Mouse (Mus musculus): ENCODE results near the gene Foxs1. TPM values are rescaled to one million over a fixed set of nuclear protein-coding genes. Genes with fewer than 3 reads are reported as not detected.

Gene Foxs1
- polyA plus RNA-seq, 1 experiment from 2014 or later = 3.5 TPM

DNA sequence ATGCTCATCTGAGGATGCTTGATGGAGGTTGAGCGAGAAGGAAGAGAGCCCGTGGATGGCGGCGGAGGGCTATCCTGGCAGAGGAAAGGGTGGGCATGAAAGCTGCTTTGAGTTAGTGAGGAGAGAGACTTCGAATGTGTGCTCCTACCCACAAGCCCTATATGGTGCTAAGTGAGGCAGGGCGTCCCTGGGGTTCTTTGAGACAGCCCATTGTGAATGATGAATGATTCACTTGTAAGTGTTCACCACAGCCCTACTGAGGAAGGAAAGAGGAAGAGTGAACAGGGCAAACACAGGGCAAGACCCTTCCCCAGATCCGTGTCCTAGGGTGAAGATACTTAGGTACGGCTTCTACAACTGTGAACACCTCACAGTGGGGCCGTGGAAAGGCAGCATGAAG lies 6.1 kb downstream of the Foxs1 start:
- no peak overlapping the region for H3K9ac ChIP-seq

DNA sequence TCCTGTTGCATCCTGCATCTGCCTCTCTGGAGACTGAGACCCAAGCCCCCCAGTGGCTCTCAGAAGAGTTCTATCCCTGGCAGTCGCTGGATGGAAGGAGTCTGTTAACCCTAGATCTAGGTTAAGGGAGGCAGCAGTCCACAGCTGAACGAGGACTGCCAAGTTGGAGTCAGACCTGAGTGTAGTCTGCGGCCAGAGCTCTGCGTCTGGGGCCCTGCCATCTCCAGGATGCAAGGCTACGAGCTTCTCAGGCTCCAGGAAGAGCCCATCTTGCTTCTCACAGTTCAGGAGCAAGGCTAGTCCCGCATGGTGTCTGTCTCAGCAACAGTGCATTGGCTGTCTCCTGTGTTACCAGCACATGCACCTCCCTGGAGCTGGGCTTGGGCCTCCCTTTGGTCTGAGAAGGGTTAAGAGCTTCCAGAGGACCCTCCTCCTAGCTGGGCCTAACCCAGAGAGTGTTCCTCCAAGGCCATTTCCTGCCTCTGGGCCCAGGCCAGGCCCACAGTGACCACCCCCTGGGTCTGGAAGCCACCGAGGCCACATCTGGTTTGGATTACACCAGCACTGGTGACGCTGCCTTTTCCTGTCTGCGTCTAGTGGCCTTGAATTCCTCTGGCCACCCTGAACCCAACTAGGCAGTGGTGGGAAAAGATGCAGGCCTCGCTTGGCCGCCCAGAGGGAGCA lies 7.7 kb downstream of the Foxs1 start:
- no peak overlapping the region for H3K9ac ChIP-seq
- ATAC-seq (ENCODE audit: low read depth) = no peak
- 71% methylated on average over 11 of the region's 11 CpGs for WGBS

More for the DNA sequence above, 6.1 kb downstream of the Foxs1 start:
- H3K4me2 ChIP-seq = no peak overlapping the region
- H3K9me3 ChIP-seq = no peaks in the 10 kb centered on the region
- peaks cover 19% of the 10 kb centered on the region for H3K4me1 ChIP-seq (replicated peaks)
- no peak for ATAC-seq (ENCODE audit: low read depth)
- no peaks in the 10 kb centered on the region for H3K27me3 ChIP-seq
- no peak overlapping the region for H3K27ac ChIP-seq (replicated peaks)
- no peaks in the 10 kb centered on the region for H3K36me3 ChIP-seq
- no peak overlapping the region for H3K4me3 ChIP-seq
- 72% methylated on average over 9 of the region's 9 CpGs for WGBS

DNA sequence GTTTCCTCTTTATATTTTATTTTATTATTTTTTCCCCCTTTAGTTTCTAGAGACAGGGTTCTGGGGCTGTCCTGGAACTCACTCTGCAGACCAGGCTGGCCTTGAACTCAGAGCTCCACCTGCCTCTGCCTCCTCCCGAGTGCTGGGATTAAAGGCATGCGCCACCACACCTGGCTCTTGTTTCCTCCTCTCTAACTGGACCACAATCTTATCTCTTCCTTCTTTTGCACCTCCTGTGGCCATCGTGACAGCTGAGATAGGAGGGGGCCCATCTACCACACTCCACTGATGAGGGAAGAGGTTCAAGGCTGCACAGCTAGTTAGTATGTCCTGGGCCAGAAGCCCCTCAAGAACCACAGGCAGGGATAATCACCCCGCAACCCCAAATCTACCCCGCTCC lies 8.5 kb downstream of the Foxs1 start:
- no peak overlapping the region for H3K9ac ChIP-seq
- no peak for ATAC-seq (ENCODE audit: low read depth)
- 90% methylated on average over 5 of the region's 5 CpGs for WGBS

More for the DNA sequence above, 7.7 kb downstream of the Foxs1 start:
- Histone ChIP-seq H3K27ac (replicated peaks) (peak overlapping the region; percentile 20; the same call in 1 of the 2 replicates), H3K27me3 (no peaks in the 10 kb centered on the region), H3K9me3 (no peaks in the 10 kb centered on the region), H3K4me3 (no peak overlapping the region), H3K4me2 (no peak overlapping the region), H3K36me3 (no peaks in the 10 kb centered on the region), H3K4me1 (replicated peaks) (peaks cover 17% of the 10 kb centered on the region)

DNA sequence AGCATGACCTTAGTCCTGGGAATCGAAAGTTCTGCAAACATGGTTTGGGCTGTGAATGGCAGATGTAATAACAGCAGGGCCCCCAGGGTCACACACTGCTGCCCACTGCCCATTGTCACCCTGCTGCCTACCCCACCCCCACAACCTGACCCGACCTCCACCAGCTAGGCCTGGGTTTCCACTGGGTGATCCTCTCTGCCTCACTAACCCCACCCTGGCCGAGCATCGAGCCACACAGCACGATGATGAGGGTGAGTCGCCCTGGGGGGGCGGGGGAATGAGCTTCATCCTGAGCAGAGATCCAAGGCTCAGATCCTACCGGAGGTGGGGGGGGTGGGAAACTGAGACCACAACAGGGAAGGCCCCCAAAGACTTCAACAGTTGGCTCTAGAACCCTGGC lies 8.9 kb downstream of the Foxs1 start:
- Histone ChIP-seq H3K4me2 (no peak overlapping the region), H3K36me3 (no peaks in the 10 kb centered on the region), H3K4me3 (no peak overlapping the region), H3K9me3 (no peaks in the 10 kb centered on the region), H3K4me1 (replicated peaks) (peaks cover 11% of the 10 kb centered on the region), H3K27ac (replicated peaks) (no peak overlapping the region), H3K9ac (no peak overlapping the region), H3K27me3 (no peaks in the 10 kb centered on the region)
- no peak for ATAC-seq (ENCODE audit: low read depth)
- WGBS = 62% methylated on average over 8 of the region's 8 CpGs

More for the DNA sequence above, 8.5 kb downstream of the Foxs1 start:
- Histone ChIP-seq H3K36me3 (no peaks in the 10 kb centered on the region), H3K4me1 (replicated peaks) (peaks cover 11% of the 10 kb centered on the region), H3K27ac (replicated peaks) (no peak overlapping the region), H3K27me3 (no peaks in the 10 kb centered on the region), H3K4me3 (no peak overlapping the region), H3K9me3 (no peaks in the 10 kb centered on the region), H3K4me2 (no peak overlapping the region)

DNA sequence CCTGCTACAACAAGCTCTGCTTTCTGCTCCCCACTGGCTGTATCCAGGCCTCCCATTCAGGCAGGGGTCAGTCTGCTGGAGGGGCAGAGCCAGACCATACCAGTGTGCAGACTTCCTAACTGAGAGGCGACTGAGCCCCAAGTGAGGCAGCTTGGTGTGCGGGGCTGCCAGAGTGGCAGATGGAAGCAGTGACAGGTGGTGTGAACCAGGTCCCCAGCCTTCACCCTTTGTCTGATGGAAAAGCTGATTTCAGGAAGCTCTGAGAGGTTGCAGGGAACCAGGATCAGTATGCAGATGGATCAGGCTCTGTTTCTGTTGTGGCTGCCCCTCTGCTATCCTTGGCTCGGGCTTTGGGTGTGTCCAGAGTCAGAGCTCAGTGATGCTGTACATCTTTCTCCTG lies 9.4 kb downstream of the Foxs1 start:
- peaks cover 11% of the 10 kb centered on the region for H3K4me1 ChIP-seq (replicated peaks)
- no peak overlapping the region for H3K9ac ChIP-seq
- ATAC-seq (ENCODE audit: low read depth) = no peak
- 82% methylated on average over 3 of the region's 3 CpGs for WGBS
- H3K27me3 ChIP-seq = no peaks in the 10 kb centered on the region
- H3K27ac ChIP-seq (replicated peaks) = no peak overlapping the region
- no peak overlapping the region for H3K4me2 ChIP-seq
- no peaks in the 10 kb centered on the region for H3K36me3 ChIP-seq
- no peaks in the 10 kb centered on the region for H3K9me3 ChIP-seq
- H3K4me3 ChIP-seq = no peak overlapping the region

DNA sequence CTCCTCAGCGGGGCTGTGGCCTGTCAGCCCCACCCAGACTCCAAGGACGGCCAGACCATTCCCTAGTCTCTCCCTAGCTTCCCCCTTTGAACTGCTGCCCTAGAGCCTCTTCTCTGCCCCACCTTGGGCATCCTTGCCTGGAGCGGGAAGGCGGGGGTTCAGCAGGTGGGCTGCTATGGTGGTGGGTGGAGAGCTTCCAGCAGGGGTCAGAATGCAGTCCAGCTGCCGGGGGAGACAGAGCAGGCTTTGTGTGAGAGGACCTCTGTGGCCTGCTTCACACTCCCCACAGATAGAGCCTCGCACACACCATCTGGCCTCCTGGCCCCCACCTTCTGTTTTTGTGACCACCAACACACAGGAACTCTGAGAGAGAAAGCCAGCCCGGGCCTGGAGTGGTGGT lies 10.6 kb downstream of the Foxs1 start:
- no peaks in the 10 kb centered on the region for H3K9me3 ChIP-seq
- no peaks in the 10 kb centered on the region for H3K36me3 ChIP-seq
- no peak overlapping the region for H3K9ac ChIP-seq
- no peak overlapping the region for H3K27ac ChIP-seq (replicated peaks)
- H3K4me2 ChIP-seq = no peak overlapping the region
- peaks cover 4% of the 10 kb centered on the region; the same call in 1 of the 2 replicates for H3K27me3 ChIP-seq
- 30% methylated on average over 7 of the region's 7 CpGs for WGBS
- H3K4me3 ChIP-seq = no peak overlapping the region
- H3K4me1 ChIP-seq (replicated peaks) = peaks cover 15% of the 10 kb centered on the region
- ATAC-seq (ENCODE audit: low read depth) = no peak

DNA sequence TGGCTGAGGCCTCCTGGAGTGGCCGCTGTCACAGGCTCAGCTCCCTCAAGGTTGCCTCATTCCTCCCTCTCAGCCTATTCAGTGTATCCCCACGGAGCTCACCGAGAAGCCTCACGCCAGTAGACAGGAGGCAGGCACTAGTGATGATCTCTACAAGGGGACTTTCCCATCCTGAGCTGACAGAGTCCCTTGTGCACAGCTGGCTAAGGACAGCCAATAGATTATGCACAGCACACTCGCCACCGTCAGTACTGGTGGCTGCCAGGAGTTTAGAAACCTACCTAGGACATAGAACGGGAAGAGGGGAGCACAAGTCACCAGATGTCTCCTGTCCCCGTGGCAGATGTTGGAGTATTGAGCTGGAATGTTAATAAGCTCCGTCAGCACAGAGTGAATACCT lies 15.3 kb downstream of the Foxs1 start:
- Histone ChIP-seq H3K4me3 (no peak overlapping the region), H3K36me3 (no peaks in the 10 kb centered on the region), H3K4me1 (replicated peaks) (peaks cover 17% of the 10 kb centered on the region), H3K27me3 (peaks cover 23% of the 10 kb centered on the region), H3K9ac (no peak overlapping the region), H3K9me3 (no peaks in the 10 kb centered on the region), H3K4me2 (no peak overlapping the region), H3K27ac (replicated peaks) (no peak overlapping the region)
- 63% methylated on average over 9 of the region's 9 CpGs for WGBS
- ATAC-seq (ENCODE audit: low read depth) = no peak

DNA sequence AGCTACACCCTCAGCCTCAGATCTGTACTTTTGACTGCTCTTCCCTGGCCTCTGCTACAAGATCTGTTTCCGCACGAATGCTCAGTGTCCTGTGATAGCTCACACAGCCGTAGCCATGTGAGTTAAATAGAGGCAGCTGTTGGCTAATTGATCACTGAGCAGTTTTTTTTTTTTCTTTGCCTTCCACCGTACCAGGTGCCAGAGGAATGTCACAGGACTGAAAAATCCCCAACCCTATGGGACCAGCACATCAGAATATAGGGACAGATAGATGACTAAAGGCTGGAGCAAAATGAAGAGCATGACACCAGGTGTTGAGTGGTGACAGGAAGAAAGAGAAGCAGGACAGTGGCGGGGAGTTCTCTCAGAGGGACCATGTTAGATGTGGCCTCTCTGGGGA lies 16.9 kb downstream of the Foxs1 start:
- Histone ChIP-seq H3K27ac (replicated peaks) (no peak overlapping the region), H3K4me1 (replicated peaks) (peaks cover 13% of the 10 kb centered on the region), H3K27me3 (peaks cover 39% of the 10 kb centered on the region), H3K4me3 (no peak overlapping the region), H3K9me3 (no peaks in the 10 kb centered on the region), H3K4me2 (no peak overlapping the region), H3K36me3 (no peaks in the 10 kb centered on the region), H3K9ac (no peak overlapping the region)
- no peak for ATAC-seq (ENCODE audit: low read depth)
- WGBS = 60% methylated on average over 5 of the region's 5 CpGs

DNA sequence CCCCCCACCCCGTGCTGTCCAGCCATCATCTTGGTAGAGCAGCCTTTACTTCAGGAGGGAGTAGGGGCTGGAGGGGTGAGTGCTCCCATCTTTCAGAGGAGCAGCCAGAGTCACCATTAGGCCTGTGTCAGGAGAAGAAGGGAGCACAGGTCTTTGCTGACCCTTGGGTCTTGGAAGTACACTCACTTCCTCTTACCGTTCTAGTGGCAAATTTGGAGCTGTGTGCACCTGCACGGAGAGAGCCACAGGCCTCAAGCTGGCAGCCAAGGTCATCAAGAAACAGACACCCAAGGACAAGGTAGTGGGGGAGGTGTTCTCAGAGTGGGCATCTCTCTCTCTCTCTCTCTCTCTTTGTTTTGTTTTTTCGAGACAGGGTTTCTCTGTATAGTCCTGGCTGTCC lies 17.6 kb downstream of the Foxs1 start:
- no peaks in the 10 kb centered on the region for H3K9me3 ChIP-seq
- H3K27me3 ChIP-seq = peaks cover 45% of the 10 kb centered on the region
- H3K4me2 ChIP-seq = no peak overlapping the region
- H3K36me3 ChIP-seq = no peaks in the 10 kb centered on the region
- ATAC-seq (ENCODE audit: low read depth) = no peak
- no peak overlapping the region for H3K9ac ChIP-seq
- WGBS = 73% methylated on average over 4 of the region's 4 CpGs
- H3K4me3 ChIP-seq = no peak overlapping the region
- peaks cover 13% of the 10 kb centered on the region for H3K4me1 ChIP-seq (replicated peaks)
- H3K27ac ChIP-seq (replicated peaks) = no peak overlapping the region

DNA sequence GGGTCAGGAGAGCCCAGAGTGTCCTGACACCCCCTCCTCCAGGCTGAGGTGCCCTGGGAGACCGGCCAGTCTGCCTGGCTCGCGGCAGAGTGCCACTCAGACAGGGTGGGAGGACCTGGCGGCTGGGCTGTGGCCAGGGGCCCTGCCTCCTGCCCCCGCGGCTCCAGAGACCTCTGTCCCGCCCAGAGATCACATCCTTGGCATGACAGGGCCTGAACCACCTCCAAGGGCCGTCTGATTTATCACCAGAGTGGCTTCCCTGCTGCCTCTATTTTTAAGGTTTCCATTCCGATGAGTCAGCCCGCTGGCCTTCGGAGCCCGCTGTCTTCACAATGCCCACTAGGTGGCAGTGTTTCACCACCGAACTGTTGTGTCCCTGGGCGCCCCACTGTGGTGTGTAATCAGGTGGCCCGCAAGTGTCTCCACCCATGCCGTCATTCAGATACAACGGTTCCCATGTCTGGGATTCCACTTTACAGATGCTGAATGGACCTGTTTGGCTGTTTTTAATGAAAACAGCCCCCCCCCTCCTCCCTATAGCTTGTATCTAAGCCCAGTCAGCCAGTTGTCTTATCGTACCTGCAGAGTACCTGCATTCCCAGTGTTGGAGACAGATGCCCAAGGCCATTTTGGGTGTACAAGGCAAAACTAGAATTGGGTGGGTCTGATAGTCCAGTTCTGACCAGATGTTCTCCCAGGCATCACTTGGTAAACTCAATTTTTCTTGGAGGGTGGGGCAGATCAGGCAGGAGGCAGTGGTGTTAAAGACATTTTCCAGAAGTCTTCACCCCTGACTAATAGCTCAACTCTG lies 18.5 kb downstream of the Foxs1 start:
- Histone ChIP-seq H3K9me3 (no peaks in the 10 kb centered on the region), H3K36me3 (no peaks in the 10 kb centered on the region), H3K4me2 (peak overlapping the region; percentile 49), H3K27ac (replicated peaks) (no peak overlapping the region), H3K27me3 (peaks cover 53% of the 10 kb centered on the region), H3K9ac (peak overlapping the region; percentile 57), H3K4me3 (peak overlapping the region; percentile 24), H3K4me1 (replicated peaks) (peaks cover 13% of the 10 kb centered on the region)
- 4% methylated on average over 18 of the region's 18 CpGs for WGBS
- peak; percentile 75 for ATAC-seq (ENCODE audit: low read depth)

DNA sequence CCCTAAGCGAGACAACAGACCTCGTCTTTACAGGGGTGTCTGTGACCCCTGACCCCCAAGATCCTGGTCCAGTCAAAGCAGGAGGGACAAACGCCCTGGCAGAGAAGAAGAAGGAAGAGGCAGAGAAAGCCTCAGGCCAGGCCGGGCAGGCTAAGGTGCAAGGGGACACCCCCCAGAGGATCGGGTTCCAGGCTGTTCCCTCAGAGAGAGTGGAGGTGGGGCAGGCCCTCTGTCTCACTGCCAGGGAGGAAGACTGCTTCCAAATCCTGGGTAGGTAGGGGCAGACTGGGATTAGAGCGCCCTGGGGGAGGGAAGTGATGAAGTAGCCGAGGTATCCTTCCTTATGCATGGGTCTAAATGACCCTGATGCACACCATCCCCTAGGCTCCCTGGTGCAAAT lies 19.5 kb downstream of the Foxs1 start:
- Histone ChIP-seq H3K9ac (no peak overlapping the region), H3K27ac (replicated peaks) (no peak overlapping the region), H3K36me3 (no peaks in the 10 kb centered on the region), H3K4me2 (no peak overlapping the region), H3K27me3 (peaks cover 53% of the 10 kb centered on the region), H3K4me3 (no peak overlapping the region), H3K9me3 (no peaks in the 10 kb centered on the region), H3K4me1 (replicated peaks) (peaks cover 13% of the 10 kb centered on the region)
- ATAC-seq (ENCODE audit: low read depth) = no peak
- 44% methylated on average over 7 of the region's 7 CpGs for WGBS

DNA sequence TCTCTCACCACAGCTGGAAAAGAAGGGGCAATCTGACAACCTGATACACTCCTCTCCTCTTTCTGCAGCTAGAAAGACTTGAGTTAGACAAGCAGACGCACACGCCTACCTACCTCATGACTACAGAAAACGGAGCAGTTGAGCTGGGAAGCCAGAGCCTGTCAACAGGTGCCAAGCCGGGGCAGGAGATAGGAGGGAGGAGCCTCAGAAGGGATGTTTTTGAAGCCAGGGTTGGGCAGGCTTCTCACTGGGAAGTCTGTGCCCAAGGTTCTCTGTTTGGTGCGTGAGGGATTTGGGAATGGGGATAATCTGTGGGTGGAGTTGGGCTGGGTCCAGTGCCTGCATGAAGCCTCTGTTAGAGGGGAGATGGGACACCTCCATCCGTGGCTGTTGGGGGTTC lies 21.6 kb downstream of the Foxs1 start:
- no peak overlapping the region for H3K4me3 ChIP-seq
- 36% methylated on average over 6 of the region's 6 CpGs for WGBS
- no peak overlapping the region for H3K27ac ChIP-seq (replicated peaks)

More for the DNA sequence above, 21.6 kb downstream of the Foxs1 start:
- Histone ChIP-seq H3K9ac (no peak overlapping the region), H3K36me3 (no peaks in the 10 kb centered on the region), H3K27me3 (peaks cover 44% of the 10 kb centered on the region), H3K9me3 (no peaks in the 10 kb centered on the region), H3K4me1 (replicated peaks) (peaks cover 22% of the 10 kb centered on the region), H3K4me2 (no peak overlapping the region)
- ATAC-seq (ENCODE audit: low read depth) = no peak
